Mouse (Mus musculus) olfactory bulb, adult 2 months (tissue): Measurements from ENCODE around the gene Tas2r119.

Experiments used
- CTCF ChIP-seq: fragments of 200-500 bp; IDR thresholded peaks from 2 replicates; pipeline ENCODE4 v1.5.1; 2012; ENCODE audit warnings: low read depth, mild to moderate bottlenecking, low read length, moderate library complexity; ENCODE audit not compliant: insufficient read depth
- POLR2A ChIP-seq: fragments of 200-500 bp; IDR thresholded peaks from 2 replicates; pipeline ENCODE4 v1.6.1; 2012; ENCODE audit warnings: mild to moderate bottlenecking, low read depth, low read length, moderate library complexity; ENCODE audit not compliant: insufficient read depth

- TF ChIP-seq CTCF (no peak), POLR2A (no peak)
These were observed 15.9 kb downstream of the Tas2r119 start for GRCm38 (mm10) chr15:32192948-32193347.
